13 mouse cellular contexts compared by ENCODE assay signal in the genomic region with DNA sequence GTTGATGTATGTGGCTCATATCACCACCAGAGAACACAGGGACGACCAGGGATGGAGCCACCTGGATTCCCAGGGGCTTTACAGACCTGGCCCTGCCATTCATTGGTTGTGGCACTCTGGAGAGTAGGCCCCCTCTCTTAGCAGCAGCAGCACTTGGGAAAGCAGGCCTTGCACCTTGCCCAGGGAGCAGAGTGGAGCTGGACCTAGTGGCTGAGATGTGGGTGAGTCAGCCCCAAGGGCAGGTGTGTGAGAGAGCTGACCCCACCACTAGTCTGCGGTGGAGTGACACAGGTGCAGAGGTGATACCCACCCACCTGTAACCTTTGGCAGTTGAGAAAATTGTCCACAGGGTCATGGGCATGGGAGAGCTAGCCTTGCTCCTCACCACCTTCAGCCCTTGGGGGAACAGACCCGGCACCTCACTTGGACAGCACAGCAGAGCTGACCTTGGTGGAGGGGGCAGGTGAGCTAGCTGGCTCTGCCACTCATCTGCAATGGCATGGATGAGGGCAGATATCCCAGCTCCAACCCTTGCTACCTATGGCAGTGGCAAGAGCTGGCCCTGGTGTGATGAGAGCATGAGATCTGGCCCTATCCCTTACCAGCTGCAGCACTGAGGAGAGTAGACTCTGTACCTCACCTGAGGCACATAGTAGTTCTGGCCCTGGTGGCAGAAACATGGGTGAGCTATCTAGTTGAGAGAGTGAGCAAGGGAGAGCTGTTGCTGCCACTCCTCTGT.
DNase-seq lines count a peak whose midpoint lies in the region; ATAC-seq lines count a peak whose summit lies in the region.
"Had no signal": no experiment of that assay in that cellular context is flagged by ENCODE, and none has a peak within 500 bp of the region (broad histone marks: within the 10 kb centered on the region; RNA-seq: fewer than 3 reads in every experiment).

No protein-coding gene starts in this region.

- peak; percentile 45 for ATAC-seq in forebrain, embryonic 11.5 days (replicated peaks; ENCODE audit: low FRiP score)
- ATAC-seq in forebrain, embryonic 13.5 days, result no peak
- 0 out of 2 replicates have a peak, but pooled peaks have one; percentile 29 for ATAC-seq in kidney, embryonic 15.5 days (replicated peaks; ENCODE audit: low FRiP score)
- peak; percentile 21; the same call in 1 of the 2 replicates for ATAC-seq in neural tube, embryonic 14.5 days (ENCODE audit: low read depth)
- peak; percentile 21; the same call in 1 of the 2 replicates for ATAC-seq in stomach, embryonic 16.5 days (ENCODE audit: insufficient read depth, low FRiP score)
- ATAC-seq in activated CD4-positive, CD25-positive, alpha-beta regulatory T cell, adult 4 months, result no peak
- ATAC-seq: inflammation-experienced regulatory T-cells, adult 6 months had no signal

- 85% methylated on average over 3 of the region's 3 CpGs for WGBS in forebrain, embryonic 11.5 days
- WGBS in forebrain, embryonic 13.5 days, result 77% methylated on average over 3 of the region's 3 CpGs
- WGBS in kidney, embryonic 15.5 days, result 83% methylated on average over 3 of the region's 3 CpGs
- WGBS in neural tube, embryonic 14.5 days, result 94% methylated on average over 3 of the region's 3 CpGs
- 84% methylated on average over 3 of the region's 3 CpGs for WGBS in stomach, embryonic 16.5 days

- H3K27me3 ChIP-seq in forebrain, embryonic 11.5 days (ENCODE audit: control insufficient read depth, insufficient read depth, low read length), result no peaks in the 10 kb centered on the region
- no peaks in the 10 kb centered on the region for H3K27me3 ChIP-seq in forebrain, embryonic 13.5 days
- no peaks in the 10 kb centered on the region for H3K27me3 ChIP-seq in kidney, embryonic 15.5 days
- H3K27me3 ChIP-seq in neural tube, embryonic 14.5 days (ENCODE audit: control insufficient read depth, insufficient read depth, low read length), result no peaks in the 10 kb centered on the region
- H3K27me3 ChIP-seq in stomach, embryonic 16.5 days (ENCODE audit: control insufficient read depth, insufficient read depth, low read length), result no peaks in the 10 kb centered on the region
- H3K27me3 ChIP-seq: liver, embryonic 15.5 days had no signal

- no peaks in the 10 kb centered on the region for H3K36me3 ChIP-seq in forebrain, embryonic 11.5 days (ENCODE audit: control insufficient read depth, insufficient read depth, low read length)
- H3K36me3 ChIP-seq in forebrain, embryonic 13.5 days (ENCODE audit: poor library complexity, severe bottlenecking), result no peaks in the 10 kb centered on the region
- no peaks in the 10 kb centered on the region for H3K36me3 ChIP-seq in kidney, embryonic 15.5 days
- no peaks in the 10 kb centered on the region for H3K36me3 ChIP-seq in neural tube, embryonic 14.5 days (ENCODE audit: control insufficient read depth, insufficient read depth, low read length)
- H3K36me3 ChIP-seq in stomach, embryonic 16.5 days (ENCODE audit: control insufficient read depth, insufficient read depth, low read length), result no peaks in the 10 kb centered on the region
- H3K36me3 ChIP-seq: liver, embryonic 15.5 days had no signal

- no peaks in the 10 kb centered on the region; the same call in 1 of the 2 replicates for H3K4me1 ChIP-seq in forebrain, embryonic 11.5 days (replicated peaks; ENCODE audit: control insufficient read depth, insufficient read depth, low read length)
- H3K4me1 ChIP-seq in forebrain, embryonic 13.5 days, result 0 out of 2 replicates have a peak, but pooled peaks cover 5% of the 10 kb centered on the region
- H3K4me1 ChIP-seq in kidney, embryonic 15.5 days, result no peaks in the 10 kb centered on the region
- no peaks in the 10 kb centered on the region for H3K4me1 ChIP-seq in neural tube, embryonic 14.5 days (ENCODE audit: control insufficient read depth, insufficient read depth, low read length)
- H3K4me1 ChIP-seq in stomach, embryonic 16.5 days (ENCODE audit: control insufficient read depth, insufficient read depth, low read length), result no peaks in the 10 kb centered on the region
- H3K4me1 ChIP-seq: liver, embryonic 15.5 days had no signal

- no peak overlapping the region for H3K4me3 ChIP-seq in forebrain, embryonic 11.5 days (ENCODE audit: low read depth, low read length)
- H3K4me3 ChIP-seq in forebrain, embryonic 13.5 days, result no peak overlapping the region
- H3K4me3 ChIP-seq in kidney, embryonic 15.5 days (replicated peaks), result no peak overlapping the region
- no peak overlapping the region for H3K4me3 ChIP-seq in neural tube, embryonic 14.5 days (ENCODE audit: low read depth, low read length)
- no peak overlapping the region for H3K4me3 ChIP-seq in stomach, embryonic 16.5 days (replicated peaks; ENCODE audit: low read length)
- H3K4me3 ChIP-seq: liver, embryonic 15.5 days had no signal

- H3K27ac ChIP-seq in forebrain, embryonic 11.5 days (ENCODE audit: low read depth, low read length), result no peak overlapping the region
- H3K27ac ChIP-seq in forebrain, embryonic 13.5 days, result no peak overlapping the region
- H3K27ac ChIP-seq in kidney, embryonic 15.5 days, result no peak overlapping the region
- no peak overlapping the region for H3K27ac ChIP-seq in neural tube, embryonic 14.5 days (ENCODE audit: low read depth, low read length)
- no peak overlapping the region for H3K27ac ChIP-seq in stomach, embryonic 16.5 days (ENCODE audit: low read length)
- H3K27ac ChIP-seq: liver, embryonic 15.5 days had no signal

- no peak overlapping the region for H3K4me2 ChIP-seq in forebrain, embryonic 11.5 days (ENCODE audit: low read depth, low read length, severe bottlenecking)
- H3K4me2 ChIP-seq in forebrain, embryonic 13.5 days, result no peak overlapping the region
- no peak overlapping the region for H3K4me2 ChIP-seq in kidney, embryonic 15.5 days
- no peak overlapping the region for H3K4me2 ChIP-seq in neural tube, embryonic 14.5 days (ENCODE audit: low read depth, low read length)
- H3K4me2 ChIP-seq in stomach, embryonic 16.5 days (ENCODE audit: low read depth, low read length), result no peak overlapping the region
- H3K4me2 ChIP-seq: liver, embryonic 15.5 days had no signal

- no peak overlapping the region for H3K9ac ChIP-seq in forebrain, embryonic 11.5 days (ENCODE audit: low read length)
- no peak overlapping the region for H3K9ac ChIP-seq in forebrain, embryonic 13.5 days
- no peak overlapping the region for H3K9ac ChIP-seq in kidney, embryonic 15.5 days
- H3K9ac ChIP-seq in neural tube, embryonic 14.5 days (replicated peaks; ENCODE audit: low read depth, low read length), result no peak overlapping the region
- H3K9ac ChIP-seq in stomach, embryonic 16.5 days (ENCODE audit: low read length), result no peak overlapping the region
- H3K9ac ChIP-seq: liver, embryonic 15.5 days had no signal

- H3K9me3 ChIP-seq in forebrain, embryonic 11.5 days (ENCODE audit: control insufficient read depth, low read length), result no peaks in the 10 kb centered on the region; the same call in 1 of the 2 replicates
- no peaks in the 10 kb centered on the region for H3K9me3 ChIP-seq in forebrain, embryonic 13.5 days (replicated peaks)
- H3K9me3 ChIP-seq in kidney, embryonic 15.5 days (replicated peaks), result no peaks in the 10 kb centered on the region
- no peaks in the 10 kb centered on the region for H3K9me3 ChIP-seq in neural tube, embryonic 14.5 days (ENCODE audit: control insufficient read depth, low read length)
- H3K9me3 ChIP-seq in stomach, embryonic 16.5 days (replicated peaks; ENCODE audit: control insufficient read depth, low read length), result no peaks in the 10 kb centered on the region
- H3K9me3 ChIP-seq: liver, embryonic 15.5 days had no signal

- DNase-seq in forebrain, embryonic 11.5 days (ENCODE audit: low spot score), result no peak
- no peak for DNase-seq in kidney, postnatal 25 days
- no peak for DNase-seq in neural tube, embryonic 10.5 days (ENCODE audit: extremely low spot score, low spot score)
- DNase-seq: adrenal gland, postnatal 36 days; cerebellum, postnatal 10 days; right cerebral cortex, postnatal 14 days had no signal

Comparison
In these comparisons a context has a peak if more than half of its experiments do, and no peak if none do; other contexts are left out.
1. ATAC-seq: peak in forebrain, embryonic 11.5 days (single experiment), kidney, embryonic 15.5 days (single experiment), neural tube, embryonic 14.5 days (single experiment) and stomach, embryonic 16.5 days (single experiment); none in forebrain, embryonic 13.5 days (single experiment) and activated CD4-positive, CD25-positive, alpha-beta regulatory T cell, adult 4 months (single experiment).